Mouse (Mus musculus) liver, embryonic 14 days (tissue): ENCODE results near the gene Sec22c. TPM values are rescaled to one million over a fixed set of nuclear protein-coding genes. Genes with fewer than 3 reads are reported as not detected.

Source experiments
- polyA plus RNA-seq: library from polyadenylated mRNA; depleted of rRNA; stranded (reverse); fragments of >200 nt; gene quantifications from 2 replicates; pipeline ENCODE4 v1.2.3, GENCODE M21; 2012; rRNA removed

Gene Sec22c
- 1.5 and 2.2 TPM in 2 replicates for polyA plus RNA-seq

DNA sequence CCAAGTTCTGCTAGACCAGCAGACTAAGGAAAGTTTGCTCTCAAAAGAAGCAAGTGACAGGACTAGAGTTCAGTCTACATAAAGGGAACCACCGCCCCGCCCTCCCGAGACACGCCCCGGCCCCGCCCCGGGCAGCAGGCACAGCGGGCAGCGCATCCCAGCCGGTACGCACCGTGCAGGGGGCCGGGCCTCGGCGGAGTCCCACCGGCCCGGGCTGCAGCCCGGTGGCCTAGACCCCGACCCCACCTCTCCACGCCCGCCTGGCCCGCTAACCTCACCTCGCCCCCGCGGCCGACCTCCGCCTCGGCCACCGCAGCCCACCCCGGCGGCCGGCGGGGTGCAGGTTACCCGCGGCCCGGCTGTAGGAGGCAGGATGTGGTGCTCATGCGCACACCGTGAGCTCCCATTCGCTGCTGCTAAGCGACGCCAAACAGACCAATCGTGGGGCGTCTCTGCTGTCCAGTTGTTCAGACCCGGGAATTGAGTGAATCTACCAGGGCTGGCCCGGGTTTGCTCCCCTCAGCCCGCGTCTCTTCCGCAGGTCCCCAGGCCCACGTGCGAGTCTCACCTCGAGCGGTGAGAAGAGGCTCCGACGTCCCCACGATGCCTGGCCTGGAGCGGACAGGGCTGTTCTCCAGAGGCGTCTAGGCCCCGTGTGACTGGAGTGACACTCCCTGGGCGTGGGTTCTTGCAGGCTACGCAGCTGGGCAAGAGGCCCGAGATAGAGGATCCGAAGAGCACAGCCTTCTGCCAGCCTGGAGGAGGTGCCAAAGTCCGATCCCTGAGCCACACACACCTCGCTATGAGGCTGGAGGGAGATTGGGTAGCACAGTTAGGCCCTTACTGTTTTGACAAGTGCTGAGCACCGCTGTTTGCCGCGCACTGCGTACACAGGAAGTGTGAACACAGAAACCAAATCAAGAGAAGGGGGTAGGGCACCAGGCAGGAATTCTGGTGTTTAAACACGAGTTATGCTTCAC is at the start of gene Sec22c:
Sec22c (minus strand) TSS at position 845 of the 980 bp plus-strand sequence.

DNA sequence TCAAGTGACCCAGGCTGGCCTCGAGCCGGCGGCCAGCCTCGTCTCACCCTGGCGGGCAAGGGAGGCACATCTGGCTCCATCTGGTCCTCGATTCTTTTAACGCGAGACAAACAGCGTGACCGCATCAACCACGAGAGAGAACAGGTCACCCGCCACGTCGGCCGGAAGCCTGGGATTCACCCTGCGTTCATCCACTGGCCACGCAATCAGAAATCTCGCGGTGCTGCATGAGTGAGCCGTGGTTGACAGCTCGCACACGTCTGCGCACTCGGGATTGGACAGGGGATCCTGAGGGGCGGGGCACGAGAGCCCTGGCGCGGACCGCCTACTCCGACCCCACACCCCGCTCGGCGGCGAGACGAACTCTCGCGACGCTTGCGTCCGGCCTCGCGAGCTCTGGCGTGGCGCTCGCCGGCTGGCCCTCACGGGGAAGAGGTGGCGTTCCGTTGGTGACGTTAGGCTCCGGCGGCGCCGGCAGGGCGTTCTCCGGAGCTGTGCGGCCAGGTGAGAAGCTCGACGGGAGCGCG is 13.6 kb upstream of the Sec22c start, which contains the start of gene Nktr:
Nktr (plus strand) TSS at position 378 of the 527 bp plus-strand sequence.

DNA sequence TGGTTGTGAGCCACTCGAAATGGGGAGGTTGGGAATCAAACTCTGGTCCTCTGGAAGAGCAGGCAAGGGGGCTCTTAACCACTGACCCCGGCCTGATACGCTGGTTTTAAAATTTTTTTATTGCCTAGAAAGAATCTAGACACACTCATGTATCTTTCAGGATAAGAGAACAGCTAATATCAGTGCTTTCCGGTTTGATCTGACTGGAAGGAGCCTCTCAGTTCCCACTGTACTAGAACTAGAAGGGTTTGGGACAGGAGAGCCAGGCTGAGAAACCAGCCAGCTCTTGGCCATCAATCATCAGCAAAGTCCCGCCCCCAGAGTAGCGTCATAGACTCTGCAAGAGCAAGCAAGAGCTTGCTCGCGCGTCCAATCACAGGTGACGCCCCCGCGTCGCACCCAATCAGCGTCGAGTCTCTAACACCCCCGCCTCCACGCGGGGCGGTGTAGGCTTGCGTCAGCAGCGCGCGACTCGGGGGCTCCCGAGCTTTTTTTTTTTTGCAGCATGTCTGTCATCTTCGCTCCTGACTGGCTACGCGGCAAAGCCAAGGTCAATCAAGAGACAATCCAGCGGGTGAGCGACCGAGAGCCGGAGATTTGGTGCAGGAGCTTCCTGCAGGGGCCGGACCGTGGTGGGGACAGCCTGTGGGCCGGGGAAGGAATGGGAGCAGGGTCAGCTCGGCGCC is 4.8 kb upstream of the Sec22c start, which contains the start of gene Ss18l2:
Ss18l2 (plus strand) TSS at position 432 of the 686 bp plus-strand sequence.

DNA sequence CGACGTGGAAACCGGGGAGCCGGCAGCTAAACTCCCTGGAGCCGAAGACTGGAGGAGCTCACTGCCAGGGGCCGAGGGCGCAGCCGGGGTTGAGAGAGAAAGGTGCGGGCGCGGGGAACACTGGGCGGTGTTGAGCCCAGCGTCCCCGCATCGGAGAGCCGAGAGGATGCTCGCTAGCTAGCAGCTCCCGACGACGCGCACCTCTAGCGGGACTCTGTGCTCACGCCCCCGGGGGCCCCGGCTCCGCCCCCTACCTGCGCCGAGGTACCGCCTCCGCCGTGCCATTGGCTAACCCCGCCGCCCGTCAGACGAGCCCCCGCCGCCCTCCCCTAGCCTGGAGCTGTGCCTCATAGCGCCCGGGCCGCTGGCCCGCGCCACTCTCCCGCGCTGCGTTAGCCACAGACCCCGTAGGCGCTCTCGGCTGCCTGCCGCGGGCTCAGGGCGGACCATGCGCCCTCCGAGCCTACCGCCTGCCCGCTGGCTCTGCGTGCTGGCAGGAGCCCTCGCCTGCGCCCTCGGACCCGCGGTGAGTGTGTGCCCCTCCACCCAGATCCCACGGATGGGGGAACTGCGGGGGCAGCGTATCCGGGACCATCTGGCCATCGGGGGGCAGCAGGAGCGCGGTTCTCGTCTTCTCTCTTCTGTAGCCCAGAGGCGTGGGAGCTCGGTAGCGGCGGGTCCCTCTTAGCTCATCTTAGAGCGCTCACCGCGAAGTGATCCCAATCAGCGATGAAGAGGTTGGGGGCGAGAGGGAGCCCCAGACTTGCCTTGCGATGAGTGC is 62.7 kb downstream of the Sec22c start, which contains the start of gene Vipr1:
Vipr1 (plus strand) TSS at position 316 of the 781 bp plus-strand sequence.

DNA sequence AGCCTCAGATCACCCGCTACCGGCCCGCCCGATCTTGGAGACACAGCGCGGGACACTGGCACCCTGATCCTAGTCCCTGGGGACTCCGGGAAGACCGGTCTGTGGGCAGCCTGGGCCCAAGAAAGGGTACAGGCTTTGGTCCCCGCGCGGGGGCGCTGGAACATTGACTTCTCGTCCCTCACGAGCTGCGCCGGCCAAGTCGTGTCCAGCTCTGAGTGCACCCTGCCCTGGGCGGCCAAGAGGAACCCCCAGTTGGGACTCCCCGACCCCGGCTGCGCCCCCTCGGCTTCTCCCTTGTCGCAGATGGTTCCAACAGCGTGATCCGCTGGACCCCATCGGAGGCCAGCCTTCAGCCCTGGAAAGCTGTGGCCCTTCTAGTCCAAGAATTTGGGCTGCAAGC is 63.3 kb downstream of the Sec22c start, which contains the start of gene Lyzl4:
Lyzl4 (minus strand) TSS at position 96 of the 400 bp plus-strand sequence.

Other genes with a start within 250 kb of the Sec22c start
- gene Cck, start 209.8 kb downstream of the Sec22c start, polyA plus RNA-seq = 0.16 and 0.17 TPM in 2 replicates
- 0.05 TPM in 1 of 2 replicates, not detected in the other for gene Lyzl4, start 63.4 kb downstream of the Sec22c start, polyA plus RNA-seq
- gene Vipr1, start 62.8 kb downstream of the Sec22c start, polyA plus RNA-seq = 0.17 and 0.18 TPM in 2 replicates
- 24.9 and 27.6 TPM in 2 replicates for gene Ss18l2, start 4.8 kb upstream of the Sec22c start, polyA plus RNA-seq
- 37.1 and 44.9 TPM in 2 replicates for gene Nktr, start 13.7 kb upstream of the Sec22c start, polyA plus RNA-seq
- 1.9 TPM in 2 replicates for gene Zfp651, start 53.8 kb upstream of the Sec22c start, polyA plus RNA-seq
- gene Klhl40, start 72.1 kb upstream of the Sec22c start, polyA plus RNA-seq = 0.19 TPM in 1 of 2 replicates, not detected in the other
- gene Hhatl, start 87.0 kb upstream of the Sec22c start, polyA plus RNA-seq = 0.01 and 0.07 TPM in 2 replicates
- gene Ccdc13, start 134.0 kb upstream of the Sec22c start, polyA plus RNA-seq = not detected in 2 replicates
- 24.5 and 25.4 TPM in 2 replicates for gene Higd1a, start 152.9 kb upstream of the Sec22c start, polyA plus RNA-seq
- gene Ackr2, start 192.9 kb upstream of the Sec22c start, polyA plus RNA-seq = 0.15 and 0.26 TPM in 2 replicates
- gene Cyp8b1, start 210.8 kb upstream of the Sec22c start, polyA plus RNA-seq = 0.49 and 0.73 TPM in 2 replicates
- 0.10 and 0.12 TPM in 2 replicates for gene Fam198a, start 245.5 kb upstream of the Sec22c start, polyA plus RNA-seq